Mouse (Mus musculus) forebrain, embryonic 10.5 days (tissue): Measurements from ENCODE around the gene 4930590J08Rik. TPM values are rescaled to one million over a fixed set of nuclear protein-coding genes. Genes with fewer than 3 reads are reported as not detected.
A peak's percentile ranks its signal among the peaks of the same experiment; 100 is the strongest.

Source experiments
- DNase-seq: peaks from one replicate; pipeline ENCODE4 v3.0.0-alpha.2; 2017; ENCODE audit warnings: low spot score; ENCODE audit errors: extremely low spot score
- H3K27ac ChIP-seq: fragments of 300-500 bp; sonication (generic); 2 replicates; pipeline ENCODE4 v1.5.1; 2016; ENCODE audit warnings: mild to moderate bottlenecking
- H3K27me3 ChIP-seq: fragments of 300-500 bp; sonication (generic); 2 replicates; pipeline ENCODE4 v1.6.1; 2016; ENCODE audit warnings: mild to moderate bottlenecking; ENCODE audit not compliant: poor library complexity, severe bottlenecking
- H3K36me3 ChIP-seq: fragments of 300-500 bp; sonication (generic); replicated peaks from 2 replicates; pipeline ENCODE4 v1.6.1; 2016; ENCODE audit warnings: mild to moderate bottlenecking, moderate library complexity
- H3K4me1 ChIP-seq: fragments of 300-500 bp; sonication (generic); 2 replicates; pipeline ENCODE4 v1.6.1; 2016
- H3K4me3 ChIP-seq: fragments of 300-500 bp; sonication (generic); 2 replicates; pipeline ENCODE4 v1.5.1; 2016; ENCODE audit warnings: mild to moderate bottlenecking, moderate library complexity
- H3K9me3 ChIP-seq: fragments of 300-500 bp; sonication (generic); 2 replicates; pipeline ENCODE4 v1.6.1; 2016; ENCODE audit warnings: mild to moderate bottlenecking, moderate library complexity
- WGBS: fragments of 180-500 bp; shearing (Covaris S2); methylation state at CpG from one replicate; pipeline ENCODE4 v1.1.7; 2016; 5-methylcytosine and 5-hydroxymethylcytosine counted together
- polyA plus RNA-seq: library from polyadenylated mRNA; unstranded; fragments of >200 nt; fragmentation: Nextera tagmentation; extraction: Ambion mirVana; gene quantifications from 2 replicates; pipeline ENCODE4 v1.2.1, GENCODE M21; 2016

Gene 4930590J08Rik
- polyA plus RNA-seq, 1 experiment from 2014 or later, result 0.48 TPM

- Histone ChIP-seq H3K36me3 (no peaks in the 10 kb centered on the region), H3K27me3 (peaks cover 29% of the 10 kb centered on the region), H3K4me1 (peaks cover 25% of the 10 kb centered on the region), H3K4me3 (no peak overlapping the region), H3K9me3 (no peaks in the 10 kb centered on the region), H3K27ac (no peak overlapping the region)
- DNase-seq, result no peak
- WGBS, result 82% methylated on average over 6 of the region's 6 CpGs
These were observed 71.4 kb downstream of the 4930590J08Rik start for GRCm38 (mm10) chr6:91973972-91974371.

GRCm38 (mm10) chr6:91978371-91979300 lies 76.0 kb downstream of the 4930590J08Rik start, which contains the start of gene Fgd5:
Gene Fgd5, plus strand, starts transcription at chr6:91978878.
- DNase-seq, result peak; percentile 36
- Histone ChIP-seq H3K27ac (peak within 1 kb of the TSS; percentile 78), H3K27me3 (peaks cover 66% of the 10 kb centered on the region), H3K4me1 (peaks cover 23% of the 10 kb centered on the region), H3K4me3 (peak within 1 kb of the TSS; percentile 69), H3K9me3 (no peaks in the 10 kb centered on the region), H3K36me3 (no peaks in the 10 kb centered on the region)
- 1% methylated on average over 61 of the region's 62 CpGs for WGBS

GRCm38 (mm10) chr6:91979301-91979996 lies 76.8 kb downstream of the 4930590J08Rik start:
- peak overlapping the region; percentile 78; the same call in 1 of the 2 replicates for H3K27ac ChIP-seq
- DNase-seq, result no peak
- peak overlapping the region; percentile 69 for H3K4me3 ChIP-seq
- H3K4me1 ChIP-seq, result peaks cover 23% of the 10 kb centered on the region
- H3K9me3 ChIP-seq, result no peaks in the 10 kb centered on the region
- H3K36me3 ChIP-seq, result no peaks in the 10 kb centered on the region
- 7% methylated on average over 23 of the region's 23 CpGs for WGBS
- H3K27me3 ChIP-seq, result peaks cover 66% of the 10 kb centered on the region

- Histone ChIP-seq H3K4me3 (peak overlapping the region; percentile 69), H3K27ac (no peak overlapping the region; the same call in 1 of the 2 replicates), H3K4me1 (peaks cover 23% of the 10 kb centered on the region), H3K27me3 (peaks cover 66% of the 10 kb centered on the region), H3K9me3 (no peaks in the 10 kb centered on the region), H3K36me3 (no peaks in the 10 kb centered on the region)
- 60% methylated on average over 3 of the region's 3 CpGs for WGBS
- no peak for DNase-seq
These were observed 77.4 kb downstream of the 4930590J08Rik start for GRCm38 (mm10) chr6:91980011-91980410.

GRCm38 (mm10) chr6:91990101-91990500 lies 87.5 kb downstream of the 4930590J08Rik start:
- WGBS, result 94% methylated on average over 8 of the region's 8 CpGs
- DNase-seq, result no peak
- Histone ChIP-seq H3K4me3 (no peak overlapping the region), H3K27me3 (peaks cover 9% of the 10 kb centered on the region; the same call in 1 of the 2 replicates), H3K27ac (no peak overlapping the region), H3K36me3 (no peaks in the 10 kb centered on the region), H3K4me1 (no peaks in the 10 kb centered on the region), H3K9me3 (no peaks in the 10 kb centered on the region)

GRCm38 (mm10) chr6:91992823-91993222 lies 90.2 kb downstream of the 4930590J08Rik start:
- Histone ChIP-seq H3K27me3 (peaks cover 30% of the 10 kb centered on the region), H3K36me3 (no peaks in the 10 kb centered on the region), H3K4me1 (no peaks in the 10 kb centered on the region), H3K27ac (no peak overlapping the region), H3K4me3 (no peak overlapping the region), H3K9me3 (no peaks in the 10 kb centered on the region)
- 77% methylated on average over 2 of the region's 2 CpGs for WGBS
- DNase-seq, result no peak

- 78% methylated on average over 8 of the region's 8 CpGs for WGBS
These were observed 91.3 kb downstream of the 4930590J08Rik start for GRCm38 (mm10) chr6:91993795-91994505.

GRCm38 (mm10) chr6:91996072-91996471 lies 93.5 kb downstream of the 4930590J08Rik start:
- Histone ChIP-seq H3K4me1 (no peaks in the 10 kb centered on the region), H3K27me3 (peaks cover 57% of the 10 kb centered on the region), H3K4me3 (no peak overlapping the region), H3K9me3 (no peaks in the 10 kb centered on the region), H3K36me3 (no peaks in the 10 kb centered on the region), H3K27ac (no peak overlapping the region)
- 81% methylated on average over 8 of the region's 8 CpGs for WGBS
- DNase-seq, result no peak

More at GRCm38 (mm10) chr6:91993795-91994505, 91.3 kb downstream of the 4930590J08Rik start:
- Histone ChIP-seq H3K9me3 (no peaks in the 10 kb centered on the region), H3K4me3 (no peak overlapping the region), H3K27me3 (peaks cover 40% of the 10 kb centered on the region), H3K36me3 (no peaks in the 10 kb centered on the region), H3K27ac (no peak overlapping the region), H3K4me1 (no peaks in the 10 kb centered on the region)
- no peak for DNase-seq

Other genes with a start within 250 kb of the 4930590J08Rik start
- 42.4 and 47.0 TPM in 2 replicates for gene Slc6a6, start 218.8 kb upstream of the 4930590J08Rik start, polyA plus RNA-seq
- 0.32 and 0.46 TPM in 2 replicates for gene Grip2, start 75.6 kb upstream of the 4930590J08Rik start, polyA plus RNA-seq
- 33.9 and 36.8 TPM in 2 replicates for gene Ccdc174, start 24.8 kb upstream of the 4930590J08Rik start, polyA plus RNA-seq
- 5.5 and 6.5 TPM in 2 replicates for gene Fgd5, start 76.1 kb downstream of the 4930590J08Rik start, polyA plus RNA-seq
- gene Nr2c2, start 188.6 kb downstream of the 4930590J08Rik start, polyA plus RNA-seq, result 17.3 and 19.6 TPM in 2 replicates